Mouse (Mus musculus) olfactory bulb, adult 2 months (tissue): ENCODE measurements at regions not wholly inside any gene's neighbourhood (a gene's known extent, or its start where the extent isn't known, plus 50 kb on each side); places are given as distances from the start of the nearest gene placed in this dataset.

Source experiments
- CTCF ChIP-seq: fragments of 200-500 bp; IDR thresholded peaks from 2 replicates; pipeline ENCODE4 v1.5.1; 2012; ENCODE audit warnings: low read depth, mild to moderate bottlenecking, low read length, moderate library complexity; ENCODE audit not compliant: insufficient read depth
- POLR2A ChIP-seq: fragments of 200-500 bp; IDR thresholded peaks from 2 replicates; pipeline ENCODE4 v1.6.1; 2012; ENCODE audit warnings: mild to moderate bottlenecking, low read depth, low read length, moderate library complexity; ENCODE audit not compliant: insufficient read depth

GRCm38 (mm10) chr1:193433493-193434021 is 63.5 kb upstream of the Camk1g start:
- TF ChIP-seq CTCF: no peak
- TF ChIP-seq POLR2A: no peak
